Mouse (Mus musculus) spleen, adult 2 months (tissue): Measurements from ENCODE around the gene Kirrel3. TPM values are rescaled to one million over a fixed set of nuclear protein-coding genes. Genes with fewer than 3 reads are reported as not detected.
A peak's percentile ranks its signal among the peaks of the same experiment; 100 is the strongest.

Experiments
- DNase-seq, 2 experiments: peaks; one replicate each; pipeline versions ENCODE4 v3.0.0 to v3.0.0-alpha.2; 2012 to 2021; ENCODE audit warnings: low spot score in 2 of 2, low read depth in 1 of 2
- H3K27ac ChIP-seq: fragments of 200-500 bp; 2 replicates; pipeline ENCODE4 v1.5.1; 2012; ENCODE audit warnings: low read length, inconsistent platforms; ENCODE audit not compliant: insufficient read depth
- H3K27me3 ChIP-seq: fragments of 200-500 bp; 2 replicates; pipeline ENCODE4 v1.6.1; 2012; ENCODE audit warnings: mild to moderate bottlenecking, moderate library complexity, low read length, inconsistent platforms; ENCODE audit not compliant: control insufficient read depth, insufficient read depth
- H3K36me3 ChIP-seq: fragments of 200-500 bp; 2 replicates; pipeline ENCODE4 v1.6.1; 2012; ENCODE audit warnings: mild to moderate bottlenecking, low read length, inconsistent platforms; ENCODE audit not compliant: control insufficient read depth, insufficient read depth
- H3K4me1 ChIP-seq: fragments of 200-500 bp; 2 replicates; pipeline ENCODE4 v1.6.1; 2011; ENCODE audit warnings: inconsistent platforms; ENCODE audit not compliant: control insufficient read depth, insufficient read depth, insufficient read length
- H3K4me3 ChIP-seq: fragments of 200-500 bp; 2 replicates; pipeline ENCODE4 v1.5.1; 2011; ENCODE audit warnings: mild to moderate bottlenecking, inconsistent platforms; ENCODE audit not compliant: insufficient read depth, insufficient read length; ENCODE audit errors: extremely low read depth
- CTCF ChIP-seq: fragments of 200-500 bp; IDR thresholded peaks from 2 replicates; pipeline ENCODE4 v1.5.1; 2011; ENCODE audit warnings: mild to moderate bottlenecking, inconsistent platforms; ENCODE audit not compliant: insufficient read depth, insufficient read length, insufficient replicate concordance; ENCODE audit errors: extremely low read depth
- POLR2A ChIP-seq: fragments of 200-500 bp; IDR thresholded peaks from 2 replicates; pipeline ENCODE4 v1.6.1; 2011; ENCODE audit warnings: low read depth, low read length, inconsistent platforms
- whole genome bisulfite sequencing: fragments of 180-500 bp; shearing (Covaris S2); methylation state at CpG from one replicate; pipeline ENCODE4 v1.1.7; 2018; 5-methylcytosine and 5-hydroxymethylcytosine counted together
- polyA plus RNA-seq: library from polyadenylated mRNA; depleted of rRNA; stranded (reverse); fragments of >200 nt; gene quantifications from 2 replicates; pipeline ENCODE4 v1.2.3, GENCODE M21; 2012

The Kirrel3 gene
- polyA plus RNA-seq, 1 experiment: 0.23 TPM

DNA sequence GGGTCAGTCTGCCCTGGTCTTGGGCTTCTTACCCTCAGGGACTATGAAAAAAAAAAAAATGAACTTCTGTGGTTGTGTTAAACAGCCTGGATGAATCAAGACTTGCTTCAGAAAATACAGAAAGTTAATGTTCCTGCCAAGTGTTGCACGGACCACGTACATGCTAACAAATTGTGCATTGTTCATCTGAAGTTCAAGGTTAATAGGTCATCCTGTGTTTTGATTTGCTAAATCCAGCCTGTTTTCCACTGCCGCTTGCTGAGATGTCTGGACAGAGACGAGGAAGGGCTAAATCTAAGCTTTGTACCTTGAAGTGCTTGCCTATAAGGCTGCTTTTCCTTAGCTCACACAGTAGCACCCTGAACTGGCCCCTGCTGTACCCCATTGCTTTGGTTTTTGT, 506.5 kb downstream of the Kirrel3 start:
- H3K4me3 ChIP-seq: no peak overlapping the region
- WGBS: 87% methylated on average over 4 of the region's 4 CpGs
- no peaks in the 10 kb centered on the region; the same call in 1 of the 2 replicates for H3K4me1 ChIP-seq
- TF ChIP-seq POLR2A (no peak), CTCF (no peak)
- no peak overlapping the region for H3K27ac ChIP-seq
- no peaks in the 10 kb centered on the region for H3K27me3 ChIP-seq
- no peak for DNase-seq
- H3K36me3 ChIP-seq: no peaks in the 10 kb centered on the region

DNA sequence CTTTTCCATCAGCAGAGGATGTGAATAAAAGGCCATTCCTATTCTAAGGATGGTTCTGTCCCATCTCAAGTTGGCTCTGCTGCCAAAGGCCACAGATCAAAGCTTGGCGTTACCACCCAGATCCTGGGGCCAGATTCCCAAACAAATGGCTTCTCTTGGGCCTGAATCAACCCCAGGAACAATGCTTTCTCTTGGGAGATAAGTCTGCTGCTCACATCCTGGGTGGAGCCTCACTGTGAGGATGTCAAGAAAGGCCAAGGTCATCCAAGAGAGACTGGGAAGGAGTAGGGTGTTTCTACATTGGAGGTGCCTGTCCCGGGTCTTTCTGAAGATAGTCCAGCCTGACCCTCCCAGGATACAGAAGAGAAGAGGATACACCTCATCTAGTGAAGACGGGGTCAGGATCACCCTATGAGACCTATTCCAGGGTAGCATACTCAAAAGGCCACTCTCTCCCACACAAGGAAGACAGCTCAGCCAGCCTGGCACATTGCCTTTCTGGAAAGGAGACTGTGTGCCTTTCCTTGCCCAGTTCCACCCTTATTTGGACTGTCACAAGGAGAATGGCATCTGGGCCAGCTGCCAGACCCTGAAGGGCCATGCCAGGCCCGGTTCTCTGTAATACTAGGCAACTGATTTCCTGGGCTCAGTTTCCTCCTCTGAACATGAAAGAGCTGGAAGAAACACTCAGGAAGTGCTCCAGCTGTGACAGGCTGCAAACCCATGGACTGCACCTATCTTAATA, 507.9 kb downstream of the Kirrel3 start:
- no peaks in the 10 kb centered on the region for H3K27me3 ChIP-seq
- no peak for DNase-seq
- H3K4me1 ChIP-seq: no peaks in the 10 kb centered on the region; the same call in 1 of the 2 replicates
- no peak for TF ChIP-seq CTCF
- TF ChIP-seq POLR2A: no peak
- H3K36me3 ChIP-seq: no peaks in the 10 kb centered on the region
- 64% methylated on average over 4 of the region's 4 CpGs for WGBS
- no peak overlapping the region for H3K4me3 ChIP-seq
- no peak overlapping the region for H3K27ac ChIP-seq

DNA sequence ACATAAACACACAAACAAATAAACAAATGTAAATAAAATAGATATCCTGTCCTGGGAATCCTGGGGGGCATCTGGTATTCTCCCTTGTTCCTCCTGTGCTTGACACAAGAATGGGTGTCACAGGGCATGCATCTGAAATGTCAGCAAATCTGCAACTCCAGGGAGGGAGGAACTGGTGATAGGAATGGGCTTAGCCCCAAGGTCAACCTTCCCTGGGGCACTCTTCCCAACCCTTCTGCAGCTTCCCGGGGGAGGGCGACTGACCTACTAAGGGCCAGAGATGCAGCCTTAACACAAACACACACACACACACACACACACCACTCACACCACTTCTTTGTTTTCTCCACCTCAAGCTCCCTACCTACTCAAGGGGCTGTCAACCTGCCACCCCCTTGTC, 509.4 kb downstream of the Kirrel3 start:
- no peak for DNase-seq
- peak overlapping the region; percentile 17; the same call in 1 of the 2 replicates for H3K27ac ChIP-seq
- H3K4me1 ChIP-seq: no peaks in the 10 kb centered on the region; the same call in 1 of the 2 replicates
- H3K36me3 ChIP-seq: no peaks in the 10 kb centered on the region
- H3K4me3 ChIP-seq: no peak overlapping the region
- TF ChIP-seq POLR2A (no peak), CTCF (no peak)
- WGBS: 86% methylated on average over 2 of the region's 2 CpGs
- no peaks in the 10 kb centered on the region for H3K27me3 ChIP-seq

DNA sequence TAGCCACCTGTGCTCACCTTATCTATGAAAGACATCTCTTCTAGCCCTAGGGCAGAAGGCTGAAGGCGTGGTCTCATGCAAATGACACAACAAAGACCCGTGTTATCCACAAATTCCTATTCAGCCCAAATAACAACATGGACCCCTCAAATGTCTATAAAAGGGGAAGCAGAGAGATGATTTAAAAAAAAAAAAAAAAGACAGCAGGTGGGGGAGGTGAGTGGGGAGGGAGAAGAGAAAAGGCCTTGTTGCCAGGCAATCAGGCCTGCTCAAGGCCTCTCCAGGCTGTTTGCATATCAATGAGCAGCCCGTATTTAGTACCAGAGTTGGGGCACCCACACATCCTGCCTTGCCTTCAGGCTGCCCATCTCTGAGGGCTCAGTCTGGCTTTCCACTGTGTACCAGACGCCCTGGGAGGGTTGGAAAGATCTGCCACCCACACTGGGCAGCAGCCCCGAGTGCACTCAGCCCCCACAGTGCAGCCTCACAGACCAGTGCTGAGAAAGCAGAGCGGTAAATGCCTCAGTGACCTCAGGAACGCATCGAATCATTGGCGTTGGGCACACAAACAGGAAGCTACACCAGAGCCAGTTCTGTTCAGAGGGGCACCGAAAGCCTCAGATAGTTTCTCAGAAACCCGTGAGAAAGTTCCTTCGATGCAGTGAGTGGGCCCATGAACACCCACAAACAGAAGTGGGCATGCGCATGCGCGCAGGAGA, 510.1 kb downstream of the Kirrel3 start:
- Histone ChIP-seq H3K36me3 (no peaks in the 10 kb centered on the region), H3K4me1 (no peaks in the 10 kb centered on the region; the same call in 1 of the 2 replicates), H3K27me3 (no peaks in the 10 kb centered on the region), H3K4me3 (no peak overlapping the region), H3K27ac (peak overlapping the region; percentile 17)
- WGBS: 36% methylated on average over 15 of the region's 15 CpGs
- TF ChIP-seq CTCF: no peak
- TF ChIP-seq POLR2A: no peak
- DNase-seq: peak; percentile 4 to 32

DNA sequence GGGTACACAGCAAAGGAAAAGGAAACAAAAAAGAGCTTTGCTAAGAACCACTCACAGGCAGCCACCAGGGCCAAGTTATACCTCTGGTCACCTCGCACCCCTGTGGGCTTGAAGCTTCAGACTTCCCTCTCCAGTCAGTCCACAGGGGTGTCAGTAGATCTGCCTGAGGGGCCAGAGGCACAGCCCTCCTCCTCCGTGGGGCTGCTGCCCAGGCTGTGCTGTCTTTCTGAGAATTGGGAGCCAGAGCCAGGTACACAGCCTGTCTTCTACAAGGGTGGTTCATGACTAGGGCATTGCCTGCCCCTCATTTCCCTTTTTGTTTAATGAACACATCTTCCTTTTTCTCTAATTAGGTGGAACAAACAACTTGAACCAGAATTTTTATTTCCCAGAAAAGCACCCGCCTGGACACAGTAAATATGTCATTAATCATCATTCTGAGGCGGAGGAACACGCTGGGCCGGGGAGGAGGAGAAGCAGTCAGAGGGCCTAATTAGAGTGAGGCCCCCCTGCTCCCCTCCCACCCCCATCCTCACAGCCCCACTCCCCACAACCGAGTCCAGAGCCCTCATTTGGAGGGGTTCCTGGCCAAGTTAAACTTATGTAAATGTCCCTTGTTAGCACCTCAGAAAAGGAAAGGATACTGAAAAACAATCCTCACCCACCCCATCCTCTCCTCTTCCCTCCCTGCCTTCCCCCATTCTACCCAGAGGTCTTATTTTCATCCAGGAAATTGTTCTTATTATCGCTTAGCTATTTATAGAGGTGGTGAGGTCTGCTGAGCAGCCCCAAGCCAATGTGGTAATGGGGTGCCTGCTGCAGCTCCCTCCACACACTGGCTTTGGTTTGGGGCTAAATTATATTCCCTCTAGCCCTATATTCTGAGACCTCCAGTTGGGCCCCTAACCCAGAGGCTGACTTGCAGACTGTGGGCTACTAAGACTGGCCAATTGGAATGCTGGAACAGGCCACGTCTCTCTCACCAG, 512.5 kb downstream of the Kirrel3 start:
- TF ChIP-seq POLR2A: no peak
- TF ChIP-seq CTCF: no peak
- H3K4me1 ChIP-seq: no peaks in the 10 kb centered on the region; the same call in 1 of the 2 replicates
- no peaks in the 10 kb centered on the region for H3K36me3 ChIP-seq
- DNase-seq: no peak
- H3K27ac ChIP-seq: 0 out of 2 replicates have a peak overlapping the region, but pooled peaks have one; percentile 23
- WGBS: 38% methylated on average over 9 of the region's 9 CpGs
- no peaks in the 10 kb centered on the region for H3K27me3 ChIP-seq
- no peak overlapping the region for H3K4me3 ChIP-seq

DNA sequence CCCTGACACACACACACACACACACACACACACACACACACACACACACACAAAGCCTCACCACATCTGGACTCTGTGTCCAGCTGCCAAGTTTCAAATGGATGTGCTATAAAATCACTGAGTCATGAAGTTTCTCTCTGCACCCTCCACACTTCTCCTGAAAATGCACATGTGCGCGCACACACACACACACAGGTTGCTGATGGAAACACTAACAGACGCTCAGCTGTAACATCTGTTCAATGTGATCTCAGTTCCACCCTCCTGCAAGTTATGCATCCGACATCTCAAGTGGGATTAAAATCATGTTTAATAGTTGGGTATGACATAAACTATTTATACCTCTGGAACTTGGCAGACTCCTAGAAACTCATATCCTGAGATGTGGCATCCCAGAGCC, 518.4 kb downstream of the Kirrel3 start:
- Histone ChIP-seq H3K4me3 (no peak overlapping the region), H3K27me3 (no peaks in the 10 kb centered on the region), H3K4me1 (no peaks in the 10 kb centered on the region), H3K27ac (no peak overlapping the region), H3K36me3 (no peaks in the 10 kb centered on the region)
- no peak for TF ChIP-seq CTCF
- no peak for TF ChIP-seq POLR2A
- 91% methylated on average over 4 of the region's 4 CpGs for WGBS
- no peak for DNase-seq
